Mouse (Mus musculus): Measurements from ENCODE around the gene Srp54a. TPM values are rescaled to one million over a fixed set of nuclear protein-coding genes. Genes with fewer than 3 reads are reported as not detected.
"Not testable (repeated sequence)": the region's sequence is repeated elsewhere in the genome, so short reads cannot be mapped to it uniquely, and the experiment has no call there.

The Srp54a gene
- total RNA-seq (2022): 100 to 1,000 TPM; 101 to 209 (median 142) TPM

DNA sequence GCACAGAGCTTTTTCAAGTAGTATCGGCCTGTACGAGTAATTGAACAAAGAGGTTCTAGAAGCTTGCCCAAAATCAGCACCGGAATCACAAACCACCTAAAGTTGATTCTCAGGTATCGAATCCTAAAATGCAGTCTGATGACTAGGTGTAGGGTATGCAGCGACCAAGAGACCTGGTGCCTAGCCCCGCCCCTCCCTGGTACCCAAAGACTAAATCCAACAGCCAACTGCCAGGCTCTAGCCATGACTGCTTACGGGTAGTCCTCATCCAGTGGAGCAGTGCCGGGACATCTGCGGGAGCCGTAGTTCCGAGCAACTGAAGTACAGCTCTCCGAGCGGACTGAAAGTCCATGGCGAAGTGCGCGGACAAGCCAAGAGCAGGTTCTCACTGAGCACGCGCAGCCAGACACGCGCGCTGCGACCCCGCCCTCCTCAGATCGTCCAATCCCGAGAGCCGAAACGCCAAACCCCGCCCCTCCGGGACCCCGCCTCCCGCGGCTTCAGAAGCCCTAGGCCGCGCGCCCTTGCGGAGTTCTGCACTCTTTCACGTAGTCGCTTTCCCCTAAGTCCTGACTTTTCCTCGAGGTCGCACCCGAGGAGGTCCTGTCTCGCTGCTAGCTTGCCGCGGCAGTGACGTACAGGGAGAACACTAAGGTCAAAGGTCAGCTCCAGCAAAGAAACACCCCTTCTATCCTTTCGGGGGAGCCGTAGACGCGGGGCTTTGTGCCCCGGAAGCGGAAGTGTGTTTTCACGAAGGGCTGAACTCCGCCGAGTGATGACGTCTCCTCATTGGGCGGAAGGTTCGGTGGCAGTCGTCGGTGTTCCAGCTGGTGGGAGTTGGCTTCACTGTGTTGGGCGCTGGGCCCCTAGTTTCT lies at the start of gene Srp54a, which contains the start of gene 2700097O09Rik:
Srp54a (plus strand) TSS at position 537 of the 875 bp plus-strand sequence.
2700097O09Rik (minus strand) TSS at position 385 of the 875 bp plus-strand sequence.
- peak; percentile 92 for DNase-seq

DNA sequence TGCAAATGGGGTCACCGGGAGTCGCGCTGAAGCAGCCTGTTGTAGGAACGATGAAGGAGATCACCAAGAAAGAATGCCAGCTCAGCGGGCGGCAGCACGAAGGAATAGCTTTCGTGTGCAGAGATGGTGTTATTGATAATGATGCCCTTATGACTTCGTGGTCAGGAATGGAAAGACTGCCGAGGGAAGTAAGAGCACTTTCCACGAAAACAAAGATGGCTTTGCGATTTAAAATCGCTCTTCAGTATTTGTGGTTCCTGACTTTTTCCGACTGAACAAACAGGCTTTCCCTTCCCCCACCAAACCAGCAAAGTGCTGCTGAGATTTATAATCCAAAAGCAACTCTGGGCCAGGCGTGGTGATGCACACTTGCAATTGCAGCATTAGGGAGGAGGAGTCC lies 39.1 kb upstream of the Srp54a start:
- DNase-seq: no peak

GRCm38 (mm10) chr12:55049731-55050353 lies 30.2 kb upstream of the Srp54a start:
- DNase-seq: no peak

DNA sequence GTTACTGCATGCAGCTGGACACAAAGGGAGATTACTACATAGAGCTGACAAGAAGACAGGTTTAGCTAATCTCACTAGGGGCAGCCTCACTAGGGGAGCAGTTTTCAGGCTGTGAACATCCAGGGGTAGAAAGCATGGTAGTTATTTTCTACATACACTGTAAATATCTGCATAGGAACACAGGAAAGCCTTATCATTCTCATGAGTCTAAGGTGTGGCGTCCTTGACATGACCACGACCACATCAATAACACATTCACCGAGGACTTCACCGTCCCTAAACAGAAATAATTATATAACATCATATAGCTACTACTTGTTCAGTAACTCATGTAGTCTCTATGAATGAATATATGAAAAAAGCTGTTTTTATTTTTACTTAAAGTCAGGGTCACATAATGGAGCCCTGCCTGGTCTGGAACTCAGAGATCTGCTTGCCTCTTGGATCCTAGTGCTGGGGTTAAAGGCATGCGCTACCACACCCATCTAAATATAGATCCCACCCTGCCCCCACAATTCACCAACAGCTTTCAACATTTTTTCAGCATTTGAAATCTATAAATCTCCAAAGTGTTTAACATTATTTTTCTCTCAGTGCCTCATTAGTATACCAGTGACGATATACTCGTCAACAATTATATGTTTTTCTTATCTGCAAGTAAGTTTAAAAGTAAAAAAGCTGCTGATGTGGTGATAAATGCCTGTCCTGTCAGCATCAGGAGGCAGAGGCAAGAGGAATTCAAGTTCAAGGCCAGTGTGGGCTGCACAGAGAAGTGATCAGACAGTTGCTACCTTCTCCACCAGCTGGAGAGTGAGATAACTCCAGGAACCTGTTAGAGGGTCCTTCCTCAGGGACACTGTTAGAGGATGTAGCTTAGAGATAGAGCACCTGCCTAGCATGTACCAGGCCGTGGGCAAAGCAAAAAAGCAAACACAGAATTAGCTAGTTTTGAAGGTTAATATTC lies 28.6 kb upstream of the Srp54a start:
- DNase-seq: no peak

- no peak for DNase-seq
These were observed 26.8 kb upstream of the Srp54a start for GRCm38 (mm10) chr12:55053267-55053666.

GRCm38 (mm10) chr12:55054551-55055241 lies 25.4 kb upstream of the Srp54a start:
- no peak for DNase-seq

DNA sequence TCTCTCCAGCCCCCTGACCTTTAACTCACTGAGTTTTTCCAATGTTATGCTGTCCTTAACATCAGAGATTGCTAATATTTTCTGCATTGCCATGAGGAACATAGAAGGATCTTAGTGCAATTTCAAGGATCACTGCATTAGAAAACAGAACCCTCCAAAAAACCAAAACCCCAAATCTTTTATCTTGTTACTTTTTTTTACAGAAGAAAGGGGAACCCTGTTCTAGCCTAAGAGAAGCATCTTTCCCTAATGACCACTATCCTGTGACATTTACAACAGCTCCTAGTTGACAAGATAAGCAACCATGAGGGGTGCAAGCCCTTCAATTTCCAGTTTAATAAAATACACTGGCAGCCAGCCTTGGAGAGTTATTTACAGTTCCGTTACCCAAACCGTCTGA lies 23.4 kb upstream of the Srp54a start:
- no peak for DNase-seq

DNA sequence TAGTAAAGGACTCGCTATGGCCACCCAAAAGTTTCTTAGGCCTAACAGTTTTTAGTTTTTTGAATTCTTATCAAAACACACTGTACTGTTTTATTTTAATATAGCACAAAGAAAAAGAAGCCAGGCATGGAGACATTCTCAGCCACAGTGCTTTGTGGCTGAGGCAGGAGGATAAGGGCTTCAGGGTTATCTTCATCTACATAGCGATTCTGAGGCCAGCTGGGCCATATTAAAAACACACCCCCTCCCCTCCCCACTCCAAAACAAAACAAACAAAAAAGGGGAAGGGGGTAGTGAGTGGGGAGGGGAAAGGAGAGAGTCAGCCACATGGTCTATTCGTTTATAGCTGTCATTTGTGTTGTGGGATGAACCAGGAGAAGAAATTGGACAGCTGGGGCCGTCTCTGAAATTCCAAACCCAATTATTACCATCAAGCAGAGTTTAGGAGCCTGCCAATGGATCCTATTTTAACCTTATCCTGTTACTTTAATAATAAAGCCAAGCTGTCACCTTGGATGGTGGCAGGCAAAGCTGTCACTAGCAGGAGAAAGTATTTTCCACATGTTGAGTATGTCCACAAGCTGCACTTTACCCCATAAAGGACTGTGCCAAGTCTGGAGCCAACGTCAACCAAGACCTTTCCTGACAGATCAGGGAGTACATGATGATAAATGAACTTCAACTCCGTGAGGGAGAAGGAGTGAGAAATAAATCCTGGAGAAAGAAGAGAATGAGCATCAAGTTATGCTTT lies 21.0 kb upstream of the Srp54a start:
- DNase-seq: peak; percentile 32

- DNase-seq: no peak
These were observed 20.2 kb upstream of the Srp54a start for GRCm38 (mm10) chr12:55059812-55060211.

- DNase-seq: no peak
These were observed 19.7 kb upstream of the Srp54a start for GRCm38 (mm10) chr12:55060212-55060898.

GRCm38 (mm10) chr12:55061006-55061405 lies 19.1 kb upstream of the Srp54a start:
- DNase-seq: no peak

DNA sequence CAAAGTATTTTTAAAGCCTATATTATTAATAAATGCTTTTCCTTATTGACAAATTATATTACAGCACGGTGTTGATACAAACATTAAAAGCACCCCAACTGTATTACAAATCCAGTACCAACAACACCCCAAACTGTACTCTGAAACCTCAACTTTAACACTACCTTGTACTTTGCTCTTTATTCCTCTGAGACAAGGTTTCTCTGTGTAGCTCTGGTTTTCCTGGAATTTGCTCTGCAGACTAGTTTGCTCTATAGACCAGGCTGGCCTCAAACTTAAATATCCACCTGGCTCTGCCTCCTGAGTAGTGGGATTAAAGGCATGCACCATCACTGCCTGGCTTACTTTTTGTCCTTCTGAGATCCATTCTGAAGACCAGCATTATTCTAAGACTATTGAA lies 17.9 kb upstream of the Srp54a start:
- no peak for DNase-seq

- no peak for DNase-seq
These were observed 7.6 kb upstream of the Srp54a start for GRCm38 (mm10) chr12:55072495-55072894.

GRCm38 (mm10) chr12:55073686-55074085 lies 6.4 kb upstream of the Srp54a start:
- DNase-seq: no peak

DNA sequence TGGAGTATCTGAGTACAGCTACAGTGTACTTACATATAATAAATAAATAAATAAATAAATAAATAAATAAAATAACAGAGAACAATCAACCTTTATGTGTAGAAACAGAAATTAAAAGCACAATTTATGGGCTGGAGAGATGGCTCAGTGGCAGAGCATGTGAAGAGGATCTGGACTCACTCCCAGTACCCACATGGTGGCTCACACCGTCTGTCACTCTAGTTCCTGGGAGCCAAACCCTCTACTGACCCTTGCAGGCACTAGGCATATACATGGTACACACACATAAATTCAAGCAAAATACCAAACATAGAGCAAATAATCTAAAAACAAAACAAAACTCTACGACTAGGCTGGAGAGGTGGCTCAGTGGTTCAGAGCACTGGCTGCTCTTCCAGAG lies 4.8 kb upstream of the Srp54a start:
- DNase-seq: no peak

- not testable (repeated sequence) for DNase-seq
These were observed 1.4 kb upstream of the Srp54a start for GRCm38 (mm10) chr12:55078706-55079105.

- DNase-seq: not testable (repeated sequence)
These were observed 510 bp downstream of the Srp54a start for GRCm38 (mm10) chr12:55080601-55080942.

- not testable (repeated sequence) for DNase-seq
These were observed 12.1 kb downstream of the Srp54a start for GRCm38 (mm10) chr12:55092127-55092526.

DNA sequence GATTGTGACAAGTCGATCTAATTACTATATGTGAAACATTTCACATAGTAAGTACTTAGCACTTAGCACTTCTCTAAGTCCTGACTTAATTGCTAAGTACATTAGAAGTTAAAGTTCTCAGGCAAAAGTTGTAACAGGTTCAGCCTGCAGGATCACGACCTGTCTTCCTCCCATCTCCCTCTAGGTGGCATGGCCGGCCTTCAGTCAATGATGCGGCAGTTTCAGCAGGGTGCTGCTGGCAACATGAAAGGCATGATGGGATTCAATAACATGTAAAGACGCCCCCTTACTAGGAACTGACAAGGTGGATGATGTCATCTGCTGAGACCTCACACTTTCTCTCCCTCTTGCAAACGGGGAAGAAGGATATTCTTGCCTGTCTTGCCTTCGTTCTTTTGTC lies 32.6 kb downstream of the Srp54a start:
- not testable (repeated sequence) for DNase-seq

DNA sequence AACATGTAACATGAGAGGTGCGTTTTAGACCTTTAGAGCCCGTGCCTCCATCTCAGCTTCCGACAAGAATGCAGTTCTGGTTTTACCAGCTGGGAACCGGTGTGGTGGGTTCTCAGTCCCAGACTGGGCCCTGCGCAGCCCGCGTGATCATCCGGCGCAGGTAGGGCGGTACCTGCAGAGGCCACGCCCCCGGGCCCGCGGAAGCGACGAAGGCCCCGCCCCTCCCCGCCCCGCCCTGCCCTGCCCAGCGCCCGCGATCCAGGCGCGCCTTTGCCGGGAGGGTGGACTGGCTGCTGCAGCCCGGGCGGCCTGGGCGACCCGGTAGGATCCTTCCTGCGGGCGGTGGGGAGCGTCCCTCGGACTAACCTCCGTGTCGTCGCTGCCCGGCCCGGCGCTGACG lies 44.2 kb downstream of the Srp54a start, which contains the start of gene Fam177a:
Fam177a (plus strand) TSS at position 228 of the 400 bp plus-strand sequence.
- not testable (repeated sequence) for DNase-seq
